Mouse (Mus musculus) ovary, adult 18-20 months (tissue): ENCODE data around the gene Ppp4r3b.

ENCODE experiments used
- DNase-seq: peaks from one replicate; pipeline ENCODE4 v3.0.0; 2022; ENCODE audit warnings: low spot score, mixed read lengths

Gene Ppp4r3b

GRCm38 (mm10) chr11:29172563-29173124 lies at the start of gene Ppp4r3b:
Gene Ppp4r3b, plus strand, starts transcription at chr11:29172890.
- peak; percentile 98 for DNase-seq

- no peak for DNase-seq
Measured at GRCm38 (mm10) chr11:29129862-29130384, 42.8 kb upstream of the Ppp4r3b start.

DNA sequence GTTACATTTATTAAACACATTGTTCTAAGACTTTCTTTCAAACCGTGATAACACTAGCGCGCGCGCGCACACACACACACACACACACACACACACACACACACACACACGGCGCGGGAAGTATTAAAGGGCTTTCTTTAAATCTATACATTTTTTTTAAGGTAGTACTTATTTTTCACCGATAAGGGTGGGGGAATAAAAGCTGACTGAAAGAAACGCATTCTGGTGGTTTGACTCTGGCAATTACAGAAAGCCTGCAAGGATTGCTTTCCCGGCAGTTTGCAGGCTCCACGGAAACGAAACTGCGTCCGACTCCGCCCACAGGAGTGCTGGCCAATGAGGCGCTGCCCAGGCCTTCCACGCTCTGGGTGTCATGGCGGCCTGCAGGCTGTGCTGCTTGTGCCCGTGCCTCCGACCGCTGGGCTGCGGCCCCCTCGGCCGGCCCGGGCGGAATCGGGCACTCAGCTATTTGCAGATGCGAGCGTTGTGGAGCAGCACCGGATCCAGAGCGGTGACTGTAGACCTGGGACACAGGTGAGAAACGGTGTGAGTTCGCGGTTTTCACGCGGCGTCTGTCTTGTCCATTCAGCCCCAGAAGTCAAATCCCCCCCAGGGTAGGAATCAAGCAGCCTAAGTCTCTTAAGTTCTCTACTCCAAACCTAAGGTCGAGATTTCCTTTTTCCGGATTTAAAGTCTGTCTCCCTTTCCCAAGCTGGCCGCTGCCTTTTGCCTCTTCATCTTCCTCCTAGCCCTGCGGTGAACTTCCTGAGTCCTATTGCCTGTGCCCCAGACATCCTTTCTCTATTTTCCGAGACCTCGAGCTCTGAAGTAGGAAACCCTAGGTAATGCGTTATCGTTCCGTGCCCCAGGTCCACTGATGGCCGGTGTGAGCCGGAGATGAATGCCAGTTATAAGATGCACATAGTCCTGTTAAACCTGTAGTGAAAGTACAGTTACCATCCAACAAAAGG lies 42.0 kb upstream of the Ppp4r3b start, which contains the start of gene Pnpt1:
Pnpt1 (plus strand) TSS at position 360 of the 971 bp plus-strand sequence.
- peak; percentile 86 for DNase-seq

- DNase-seq: no peak
Measured at GRCm38 (mm10) chr11:29140671-29141070, 32.0 kb upstream of the Ppp4r3b start.

DNA sequence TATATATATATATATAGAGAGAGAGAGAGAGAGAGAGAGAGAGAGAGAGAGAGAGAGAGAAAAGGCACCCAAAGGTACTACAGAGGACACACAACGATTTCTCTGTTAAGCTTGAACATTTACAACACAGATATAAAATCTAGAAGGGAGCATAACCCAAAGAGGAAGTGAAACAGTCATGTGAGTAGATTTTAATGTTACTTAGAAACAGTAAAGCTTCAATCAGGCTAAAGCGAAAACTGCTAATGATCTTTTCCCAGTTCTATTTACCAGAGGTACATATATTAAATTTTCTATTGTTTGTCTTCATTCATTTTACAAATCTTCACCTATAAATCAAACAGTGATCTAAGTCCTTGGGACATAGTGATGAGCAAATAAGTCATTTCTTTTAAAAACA lies 23.8 kb upstream of the Ppp4r3b start:
- DNase-seq: no peak

DNA sequence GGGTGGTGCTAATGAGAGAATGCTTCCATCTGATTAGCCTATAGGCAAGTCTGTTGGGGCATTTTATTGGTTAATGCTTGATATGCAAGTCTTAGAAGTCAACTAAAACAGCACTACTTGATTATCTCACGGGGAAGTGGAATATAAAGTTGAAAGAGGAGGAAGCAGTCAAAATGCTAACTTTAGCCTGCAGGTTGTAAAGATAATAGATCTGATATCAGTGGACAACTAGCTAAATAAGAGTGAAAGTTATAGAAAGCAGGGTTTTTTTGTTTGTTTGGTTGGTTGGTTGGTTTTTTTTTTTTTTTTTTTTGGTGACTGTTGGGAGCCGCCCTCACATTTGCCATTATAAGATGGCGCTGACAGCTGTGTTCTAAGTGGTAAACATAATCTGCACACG lies 9.1 kb upstream of the Ppp4r3b start:
- DNase-seq: no peak

- DNase-seq: peak; percentile 4
Measured at GRCm38 (mm10) chr11:29171959-29172391, 715 bp upstream of the Ppp4r3b start.

GRCm38 (mm10) chr11:29173125-29173631 lies 488 bp downstream of the Ppp4r3b start:
- DNase-seq: peak; percentile 15

- no peak for DNase-seq
Measured at GRCm38 (mm10) chr11:29173706-29174436, 1.2 kb downstream of the Ppp4r3b start.

DNA sequence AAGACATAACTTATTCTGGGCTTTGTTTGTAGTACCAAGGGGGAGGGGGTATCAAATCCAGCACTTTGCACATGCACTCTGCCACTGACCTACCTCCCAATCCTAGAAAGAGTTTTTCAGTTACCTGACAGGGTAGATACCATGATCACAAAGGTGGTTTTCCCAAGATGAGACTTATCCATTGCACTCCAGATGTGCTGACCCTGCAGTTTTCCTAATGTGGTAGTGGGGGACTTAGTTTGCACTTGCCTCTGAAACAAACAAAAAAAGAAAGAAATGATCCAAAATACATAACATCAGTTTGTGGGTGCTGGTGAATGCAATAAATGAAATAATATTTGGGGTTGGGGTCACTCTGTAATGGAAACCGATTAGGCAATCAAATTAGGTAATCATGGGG lies 6.6 kb downstream of the Ppp4r3b start:
- no peak for DNase-seq

- DNase-seq: no peak
Measured at GRCm38 (mm10) chr11:29180657-29181056, 8.0 kb downstream of the Ppp4r3b start.

- DNase-seq: no peak
Measured at GRCm38 (mm10) chr11:29181751-29182150, 9.1 kb downstream of the Ppp4r3b start.

GRCm38 (mm10) chr11:29188981-29189380 lies 16.3 kb downstream of the Ppp4r3b start:
- no peak for DNase-seq

DNA sequence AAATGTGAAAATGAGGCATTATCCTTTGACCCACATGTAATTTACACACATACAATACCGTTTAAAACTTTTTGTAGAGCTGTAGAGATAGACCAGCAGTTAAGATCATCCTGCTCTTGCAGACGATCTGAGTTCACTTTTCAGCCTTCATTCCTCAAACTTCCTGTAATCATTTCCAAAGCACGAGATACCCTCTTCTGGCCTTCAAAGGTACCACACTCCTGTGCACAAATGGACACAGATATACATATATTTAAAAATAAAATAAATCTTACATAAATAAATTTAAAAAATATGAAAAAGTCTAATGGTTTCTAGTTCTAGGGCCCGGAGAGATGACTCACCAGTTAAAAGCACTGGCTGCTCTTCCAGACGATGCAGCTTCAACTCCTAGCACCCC lies 31.0 kb downstream of the Ppp4r3b start:
- DNase-seq: no peak

DNA sequence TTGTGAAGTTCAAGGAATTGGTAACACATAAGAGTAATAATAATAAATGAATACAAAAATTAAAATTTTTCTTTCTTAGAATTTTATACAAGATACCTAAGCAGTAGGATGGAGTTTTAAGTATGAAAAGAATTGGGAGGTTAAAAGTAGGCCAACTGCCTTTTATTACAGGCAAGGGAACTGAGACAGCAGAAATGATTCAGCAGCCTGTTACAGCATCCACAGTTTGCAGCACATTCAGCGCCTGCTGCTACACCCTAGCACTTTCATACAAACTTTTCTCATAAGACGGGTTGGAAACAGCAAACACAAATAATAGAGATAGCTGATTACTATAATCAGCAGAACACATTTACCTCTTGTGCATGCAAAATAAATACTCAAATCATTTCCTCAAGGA lies 37.1 kb downstream of the Ppp4r3b start:
- no peak for DNase-seq

DNA sequence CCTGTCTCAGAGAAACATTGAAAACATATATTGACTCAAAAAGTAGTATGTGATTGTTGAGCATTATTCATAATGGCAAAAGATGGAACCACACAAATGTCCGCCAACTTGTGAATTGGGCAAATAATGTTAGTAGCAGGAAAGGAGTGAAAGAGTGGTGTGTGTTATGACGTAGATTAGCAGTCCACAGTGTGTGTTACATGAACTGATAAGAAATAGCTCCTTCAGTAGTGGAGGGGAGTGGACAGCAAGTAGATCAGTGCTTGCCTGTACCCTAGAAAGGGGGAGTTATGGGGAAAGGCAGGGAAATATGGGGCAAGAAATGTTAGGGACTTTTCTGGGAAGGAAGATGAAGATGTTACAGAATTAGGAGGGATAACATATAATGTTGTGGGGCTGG lies 43.5 kb downstream of the Ppp4r3b start:
- no peak for DNase-seq

DNA sequence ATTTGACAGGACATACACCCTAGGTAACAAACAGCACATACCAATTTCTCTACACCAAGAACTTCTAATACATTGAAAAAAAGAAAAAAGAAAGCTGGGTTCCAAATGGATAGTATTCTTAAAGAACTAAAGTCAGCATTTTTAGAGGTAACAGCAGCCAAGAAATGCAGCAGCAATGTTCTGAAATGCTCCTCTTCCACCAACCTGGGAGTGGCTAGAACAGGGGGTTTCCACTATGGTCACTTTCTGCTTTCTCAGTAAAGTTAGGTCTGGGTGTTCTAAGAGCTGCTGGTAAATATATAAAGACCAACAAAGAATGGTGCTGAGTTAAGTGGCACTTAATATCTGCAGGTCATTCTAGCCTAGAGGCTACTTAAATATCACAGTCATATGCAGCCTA lies 46.4 kb downstream of the Ppp4r3b start:
- no peak for DNase-seq

DNA sequence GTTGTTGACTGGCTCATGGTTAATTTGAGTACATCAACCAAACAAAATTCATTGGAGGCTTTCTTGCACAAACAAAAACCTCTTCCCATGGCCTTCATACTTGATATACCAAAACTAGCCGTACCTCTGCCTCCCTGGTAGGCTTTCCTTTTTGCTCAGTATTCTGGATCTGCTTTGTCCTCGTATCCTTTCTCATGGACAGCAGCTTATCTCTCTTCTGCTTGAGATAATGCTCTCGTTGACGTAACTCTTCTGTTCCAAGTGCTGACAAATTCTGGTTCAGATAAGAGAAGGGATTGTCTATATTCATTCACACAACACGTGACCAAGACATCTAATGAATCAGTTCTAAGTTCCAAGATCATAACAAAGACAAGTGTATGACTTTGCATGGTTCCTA lies 49.6 kb downstream of the Ppp4r3b start:
- no peak for DNase-seq

GRCm38 (mm10) chr11:29224754-29225153 lies 52.1 kb downstream of the Ppp4r3b start:
- DNase-seq: no peak

DNA sequence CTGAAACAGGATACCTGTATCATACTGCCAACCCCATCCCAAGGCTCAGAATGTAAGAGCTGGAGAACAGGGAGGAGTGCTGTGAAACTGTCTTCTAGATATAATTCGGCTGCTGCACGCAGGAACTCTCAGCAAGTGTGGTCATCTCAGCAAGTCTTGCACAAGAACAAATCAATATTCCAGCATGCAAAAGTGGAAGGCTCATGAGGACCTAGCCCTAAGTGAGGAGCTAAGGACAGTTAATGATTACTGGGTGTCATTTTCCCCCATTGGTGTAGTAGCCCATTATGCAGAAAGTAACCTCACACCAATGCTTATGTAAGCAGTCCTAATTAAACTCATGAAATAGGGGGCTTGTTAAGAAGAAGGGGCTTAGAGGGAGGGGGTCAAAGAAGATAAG lies 56.3 kb downstream of the Ppp4r3b start:
- DNase-seq: no peak

GRCm38 (mm10) chr11:29233569-29233968 lies 60.9 kb downstream of the Ppp4r3b start:
- no peak for DNase-seq

DNA sequence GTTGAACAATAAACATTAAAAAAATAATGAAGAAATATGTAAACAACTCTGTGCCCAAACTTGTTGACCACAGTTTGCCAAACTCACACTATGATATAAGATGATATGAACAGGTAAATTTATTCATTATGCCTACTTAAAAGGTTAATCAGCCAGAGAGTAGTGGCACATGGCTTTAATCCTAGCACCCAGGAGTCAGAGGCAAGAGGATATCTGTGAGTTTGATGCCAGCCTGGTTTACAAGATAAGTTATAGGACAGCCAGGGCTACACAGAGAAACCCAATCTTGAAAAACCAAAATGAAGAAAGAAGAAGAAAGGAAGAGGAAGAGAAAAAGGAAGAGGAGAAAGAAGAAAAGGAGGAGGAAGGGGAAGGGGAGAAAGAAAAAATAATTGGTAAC lies 64.7 kb downstream of the Ppp4r3b start:
- DNase-seq: no peak
